Mouse (Mus musculus) kidney, embryonic 14.5 days (tissue): Measurements from ENCODE around the gene Trmt2b. TPM values are rescaled to one million over a fixed set of nuclear protein-coding genes. Genes with fewer than 3 reads are reported as not detected.
"Not testable (repeated sequence)": the region's sequence is repeated elsewhere in the genome, so short reads cannot be mapped to it uniquely, and the experiment has no call there.

Experiments
- ATAC-seq: fragments of 200-750 bp; cut with Nextera tagmentation; 2 replicates; pipeline ENCODE4 v1.8.0; 2017; ENCODE audit warnings: moderate number of reproducible peaks, mild to moderate bottlenecking, moderate TSS enrichment, moderate library complexity; ENCODE audit not compliant: low FRiP score, low TSS enrichment
- H3K27ac ChIP-seq: fragments of 300-500 bp; sonication (generic); 2 replicates; pipeline ENCODE4 v1.5.1; 2014; ENCODE audit warnings: low read depth, mild to moderate bottlenecking, low read length, moderate library complexity, mixed read lengths
- H3K27me3 ChIP-seq: fragments of 300-500 bp; sonication (generic); 2 replicates; pipeline ENCODE4 v1.6.1; 2014; ENCODE audit warnings: mild to moderate bottlenecking, low read length; ENCODE audit not compliant: control insufficient read depth, insufficient read depth
- H3K36me3 ChIP-seq: fragments of 300-500 bp; sonication (generic); 2 replicates; pipeline ENCODE4 v1.6.1; 2014; ENCODE audit warnings: low read length, mixed read lengths; ENCODE audit not compliant: control insufficient read depth, insufficient read depth
- H3K4me1 ChIP-seq: fragments of 300-500 bp; sonication (generic); 2 replicates; pipeline ENCODE4 v1.6.1; 2014; ENCODE audit warnings: low read length, mixed read lengths; ENCODE audit not compliant: control insufficient read depth, insufficient read depth
- H3K4me2 ChIP-seq: fragments of 300-500 bp; sonication (generic); replicated peaks from 2 replicates; pipeline ENCODE4 v1.6.1; 2014; ENCODE audit warnings: low read depth, mild to moderate bottlenecking, low read length
- H3K4me3 ChIP-seq: fragments of 300-500 bp; sonication (generic); 2 replicates; pipeline ENCODE4 v1.5.1; 2014; ENCODE audit warnings: mild to moderate bottlenecking, low read length
- H3K9ac ChIP-seq: fragments of 300-500 bp; sonication (generic); 2 replicates; pipeline ENCODE4 v1.6.1; 2014; ENCODE audit warnings: low read depth, mild to moderate bottlenecking, low read length, moderate library complexity
- H3K9me3 ChIP-seq: fragments of 300-500 bp; sonication (generic); 2 replicates; pipeline ENCODE4 v1.6.1; 2016; ENCODE audit warnings: low read length; ENCODE audit not compliant: control insufficient read depth
- WGBS: fragments of 180-500 bp; shearing (Covaris S2); extraction: QIAGEN DNeasy Blood & Tissue Kit; methylation state at CpG from one replicate; pipeline ENCODE4 v1.1.7; 2014; 5-methylcytosine and 5-hydroxymethylcytosine counted together
- polyA plus RNA-seq: library from polyadenylated mRNA; unstranded; fragments of >200 nt; fragmentation: Nextera tagmentation; extraction: Ambion mirVana; gene quantifications from 2 replicates; pipeline ENCODE4 v1.2.1, GENCODE M21; 2014

Trmt2b gene
- polyA plus RNA-seq, 1 experiment from 2014 or later: 18.7 TPM

DNA sequence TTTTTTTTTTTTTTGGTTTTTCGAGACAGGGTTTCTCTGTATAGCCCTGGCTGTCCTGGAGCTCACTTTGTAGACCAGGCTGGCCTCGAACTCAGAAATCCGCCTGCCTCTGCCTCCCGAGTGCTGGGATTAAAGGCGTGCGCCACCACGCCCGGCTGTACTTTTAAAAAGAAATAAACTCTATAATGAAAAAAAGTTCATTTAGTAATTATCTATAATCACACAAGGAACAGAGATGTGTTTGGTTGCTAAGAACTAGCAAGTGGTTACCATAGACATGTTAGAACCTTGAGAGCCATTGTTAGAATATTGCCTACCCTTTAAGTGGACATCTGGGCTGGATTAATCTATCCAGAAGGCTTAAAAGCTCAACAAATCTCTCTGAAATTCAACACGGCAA, 89.6 kb downstream of the Trmt2b start, which contains the start of gene Arl13a:
Gene Arl13a (plus strand): TSS at position 301 of the 400 bp plus-strand sequence.
- not testable (repeated sequence) for H3K36me3 ChIP-seq, ATAC-seq, H3K4me1 ChIP-seq, H3K27ac ChIP-seq, H3K9me3 ChIP-seq, H3K4me2 ChIP-seq, H3K4me3 ChIP-seq, H3K27me3 ChIP-seq, H3K9ac ChIP-seq
- 95% methylated on average over 8 of the region's 9 CpGs for WGBS

DNA sequence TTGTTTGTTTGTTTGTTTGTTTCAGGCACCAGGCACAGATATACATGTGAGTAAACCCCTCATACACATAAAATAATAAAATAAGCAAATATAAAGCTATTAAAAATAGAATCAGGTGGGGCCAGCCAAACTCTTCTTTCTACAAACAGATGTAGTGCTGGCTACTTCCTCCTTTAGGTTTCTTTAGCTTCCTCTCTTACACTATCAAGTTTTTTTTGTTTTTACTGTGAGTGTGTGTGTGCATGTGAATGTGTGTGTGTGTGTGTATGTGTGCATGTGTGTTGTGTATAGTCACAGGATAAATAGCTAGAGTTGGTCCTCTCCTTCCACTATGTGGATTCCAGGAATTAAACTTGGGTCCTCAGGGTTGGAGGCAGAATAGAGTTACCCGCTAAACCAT, 102.1 kb downstream of the Trmt2b start:
- Histone ChIP-seq H3K4me2 (no peak overlapping the region), H3K27ac (no peak overlapping the region), H3K9me3 (no peaks in the 10 kb centered on the region), H3K9ac (no peak overlapping the region), H3K27me3 (no peaks in the 10 kb centered on the region), H3K36me3 (no peaks in the 10 kb centered on the region), H3K4me3 (no peak overlapping the region), H3K4me1 (no peaks in the 10 kb centered on the region)
- WGBS: 90% methylated on average over 1 of the region's 1 CpGs
- ATAC-seq: no peak

Other genes starting within 250 kb of the Trmt2b start
- gene Cstf2, start 217.8 kb downstream of the Trmt2b start, polyA plus RNA-seq: 32.7 and 58.5 TPM in 2 replicates
- 0.16 TPM in 1 of 2 replicates, not detected in the other for gene Xkrx, start 114.9 kb downstream of the Trmt2b start, polyA plus RNA-seq
- not detected in 2 replicates for gene Arl13a, start 89.5 kb downstream of the Trmt2b start, polyA plus RNA-seq
- 0.11 and 0.32 TPM in 2 replicates for gene Nox1, start 55.0 kb downstream of the Trmt2b start, polyA plus RNA-seq
- gene Tmem35a, start 18.2 kb upstream of the Trmt2b start, polyA plus RNA-seq: 7.9 and 8.9 TPM in 2 replicates
- 42.2 and 43.1 TPM in 2 replicates for gene Cenpi, start 31.1 kb upstream of the Trmt2b start, polyA plus RNA-seq
- gene Drp2, start 127.6 kb upstream of the Trmt2b start, polyA plus RNA-seq: 1.0 and 1.1 TPM in 2 replicates
- not detected in 2 replicates for gene Taf7l, start 199.5 kb upstream of the Trmt2b start, polyA plus RNA-seq